Mouse (Mus musculus) ES-E14 (cell line): ENCODE measurements around the gene Pabpc1l. TPM values are rescaled to one million over a fixed set of nuclear protein-coding genes. Genes with fewer than 3 reads are reported as not detected.

ENCODE experiments used
- DNase-seq: peaks from one replicate; pipeline ENCODE4 v3.0.0-alpha.2; 2013; ENCODE audit warnings: low read depth, low spot score
- H3K27ac ChIP-seq: 2 replicates; pipeline ENCODE4 v1.5.1; 2012; ENCODE audit warnings: low read depth, mild to moderate bottlenecking, low read length, moderate library complexity, mixed read lengths; ENCODE audit not compliant: poor library complexity, insufficient read depth, severe bottlenecking
- H3K36me3 ChIP-seq: 2 replicates; pipeline ENCODE4 v1.6.1; 2012; ENCODE audit warnings: mild to moderate bottlenecking, low read length, moderate library complexity, mixed read lengths; ENCODE audit not compliant: control insufficient read depth, poor library complexity, insufficient read depth, severe bottlenecking
- H3K4me1 ChIP-seq, 2 experiments: fragments of 150-350 bp in 1 of 2; sonication (generic) in 1 of 2; 2 replicates each; pipeline ENCODE4 v1.6.1; 2012; ENCODE audit warnings: low read length in 2 of 2, mild to moderate bottlenecking in 1 of 2, mixed read lengths in 1 of 2; ENCODE audit not compliant: control insufficient read depth in 2 of 2, insufficient read depth in 2 of 2, poor library complexity in 1 of 2
- H3K4me3 ChIP-seq, 2 experiments: fragments of 150-350 bp in 1 of 2; sonication (generic) in 1 of 2; 2 replicates each; pipeline ENCODE4 v1.5.1; 2012; ENCODE audit warnings: low read length in 2 of 2, low read depth in 1 of 2, mild to moderate bottlenecking in 1 of 2, mixed read lengths in 1 of 2; ENCODE audit not compliant: insufficient read depth in 1 of 2, poor library complexity in 1 of 2, severe bottlenecking in 1 of 2
- H3K9ac ChIP-seq: 2 replicates; pipeline ENCODE4 v1.6.1; 2012; ENCODE audit warnings: low read depth, mild to moderate bottlenecking, low read length, mixed read lengths; ENCODE audit not compliant: poor library complexity, insufficient read depth, severe bottlenecking
- H3K9me3 ChIP-seq: fragments of 150-350 bp; sonication (generic); 2 replicates; pipeline ENCODE4 v1.6.1; 2012; ENCODE audit warnings: low read depth, mild to moderate bottlenecking, low read length; ENCODE audit not compliant: control insufficient read depth, insufficient read depth
- CHD2 ChIP-seq: IDR thresholded peaks from 2 replicates; pipeline ENCODE4 v1.6.1; 2014; ENCODE audit warnings: mild to moderate bottlenecking, low read depth, low read length, inconsistent platforms
- HCFC1 ChIP-seq: IDR thresholded peaks from 2 replicates; pipeline ENCODE4 v1.6.1; 2012; ENCODE audit warnings: low read length, inconsistent platforms, borderline replicate concordance; ENCODE audit not compliant: insufficient read depth
- MAFK ChIP-seq: IDR thresholded peaks from 2 replicates; pipeline ENCODE4 v1.6.1; 2014; ENCODE audit warnings: mild to moderate bottlenecking, low read depth, low read length, inconsistent platforms; ENCODE audit not compliant: insufficient read depth
- ZC3H11A ChIP-seq: IDR thresholded peaks from 2 replicates; pipeline ENCODE4 v1.6.1; 2012; ENCODE audit warnings: low read depth, mild to moderate bottlenecking, inconsistent platforms, low read length, borderline replicate concordance
- ZNF384 ChIP-seq: IDR thresholded peaks from 2 replicates; pipeline ENCODE4 v1.6.1; 2012; ENCODE audit warnings: low read depth, low read length, inconsistent platforms
- in situ Hi-C, 2 experiments: fragments of 600-800 bp; cut with MboI; formaldehyde crosslinking; loops; one replicate each; pipeline ENCODE4 v1.15.1; 2025; ENCODE audit warnings: low sequenced_read_pairs in 2 of 2, inconsistent platforms in 1 of 2; ENCODE audit not compliant: unreplicated experiment in 2 of 2
- total RNA-seq: library from RNA; depleted of rRNA; stranded (reverse); fragments of 300-350 nt; gene quantifications from 2 replicates; pipeline ENCODE4 v1.2.3, GENCODE M21; 2012

Pabpc1l gene
- total RNA-seq, 1 experiment = not detected

GRCm38 (mm10) chr2:164040949-164041348 lies 15.7 kb downstream of the Pabpc1l start:
- Histone ChIP-seq H3K36me3 (no peaks in the 10 kb centered on the region), H3K4me3 (no peak overlapping the region), H3K4me1 (0 out of 4 replicates have a peak, but pooled peaks cover 0 to 2% of the 10 kb centered on the region in 2 experiments), H3K27ac (no peak overlapping the region), H3K9me3 (no peaks in the 10 kb centered on the region), H3K9ac (no peak overlapping the region)
- no peak for TF ChIP-seq HCFC1
- no peak for TF ChIP-seq CHD2
- no peak for TF ChIP-seq ZNF384
- TF ChIP-seq ZC3H11A = no peak
- TF ChIP-seq MAFK = no peak
- in situ Hi-C loops = no loop called here
- no peak for DNase-seq

GRCm38 (mm10) chr2:164041523-164041922 lies 16.3 kb downstream of the Pabpc1l start:
- Histone ChIP-seq H3K36me3 (no peaks in the 10 kb centered on the region), H3K27ac (no peak overlapping the region), H3K9ac (no peak overlapping the region), H3K9me3 (no peaks in the 10 kb centered on the region), H3K4me3 (no peak overlapping the region), H3K4me1 (0 out of 4 replicates have a peak, but pooled peaks cover 0 to 2% of the 10 kb centered on the region in 2 experiments)
- DNase-seq = no peak
- in situ Hi-C loops = no loop called here
- TF ChIP-seq HCFC1 = no peak
- no peak for TF ChIP-seq ZC3H11A
- TF ChIP-seq MAFK = no peak
- TF ChIP-seq CHD2 = no peak
- no peak for TF ChIP-seq ZNF384

DNA sequence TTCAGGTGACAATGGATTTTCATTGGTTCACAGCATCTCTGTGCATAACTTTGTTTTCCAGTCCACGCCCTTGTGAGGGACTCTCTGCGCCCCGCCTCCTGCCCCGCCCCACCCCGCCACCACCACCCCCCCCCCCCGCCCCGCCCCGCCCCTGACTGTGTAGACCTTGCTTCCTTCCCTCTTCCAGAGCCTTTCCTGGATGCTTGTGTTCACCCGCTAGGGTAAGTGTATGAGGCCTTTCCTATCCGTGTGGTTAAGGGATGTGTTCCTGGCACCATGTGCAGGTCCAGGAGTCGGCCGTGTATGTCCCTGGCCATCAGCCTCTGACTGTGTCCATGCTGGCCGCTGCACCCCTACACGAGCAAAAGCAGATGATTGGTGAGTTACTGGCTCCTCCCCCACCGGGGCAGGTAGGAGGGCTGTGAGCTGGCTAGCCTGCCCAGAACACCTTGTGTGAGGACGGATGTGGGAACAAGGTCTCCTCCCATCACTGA lies 22.0 kb downstream of the Pabpc1l start:
- Histone ChIP-seq H3K9ac (no peak overlapping the region), H3K4me1 (peaks cover 2 to 4% of the 10 kb centered on the region in 2 experiments; a peak in 1 of 4 replicates), H3K4me3 (peak overlapping the region; percentile 59 to 85; a peak in 3 of 4 replicates), H3K27ac (no peak overlapping the region), H3K36me3 (peaks cover under 1% of the 10 kb centered on the region; the same call in 1 of the 2 replicates), H3K9me3 (no peaks in the 10 kb centered on the region)
- in situ Hi-C loops = no loop called here
- TF ChIP-seq CHD2 = no peak
- TF ChIP-seq ZC3H11A = no peak
- no peak for TF ChIP-seq HCFC1
- no peak for TF ChIP-seq ZNF384
- TF ChIP-seq MAFK = no peak
- no peak for DNase-seq

DNA sequence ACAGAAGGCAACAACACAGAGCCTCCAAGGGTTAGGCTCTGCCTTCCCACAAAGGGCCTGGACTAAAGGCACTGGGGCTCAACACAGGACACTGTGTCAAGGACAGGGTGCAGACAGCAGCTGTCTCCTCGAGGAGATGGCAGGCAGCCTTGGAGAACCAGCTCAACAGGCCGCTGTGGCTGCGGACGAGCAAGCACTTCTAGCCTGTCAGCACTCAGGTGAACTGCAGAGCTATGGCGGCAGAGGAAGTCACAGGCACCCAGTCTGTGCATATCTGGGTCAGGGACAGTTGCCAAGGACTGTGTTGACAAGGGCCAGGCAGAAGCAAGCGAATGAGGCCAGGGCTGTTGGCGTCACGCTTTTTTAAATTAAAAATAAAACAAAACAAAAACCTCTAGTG lies 28.5 kb downstream of the Pabpc1l start:
- H3K36me3 ChIP-seq = peaks cover 43% of the 10 kb centered on the region
- no peak for DNase-seq

DNA sequence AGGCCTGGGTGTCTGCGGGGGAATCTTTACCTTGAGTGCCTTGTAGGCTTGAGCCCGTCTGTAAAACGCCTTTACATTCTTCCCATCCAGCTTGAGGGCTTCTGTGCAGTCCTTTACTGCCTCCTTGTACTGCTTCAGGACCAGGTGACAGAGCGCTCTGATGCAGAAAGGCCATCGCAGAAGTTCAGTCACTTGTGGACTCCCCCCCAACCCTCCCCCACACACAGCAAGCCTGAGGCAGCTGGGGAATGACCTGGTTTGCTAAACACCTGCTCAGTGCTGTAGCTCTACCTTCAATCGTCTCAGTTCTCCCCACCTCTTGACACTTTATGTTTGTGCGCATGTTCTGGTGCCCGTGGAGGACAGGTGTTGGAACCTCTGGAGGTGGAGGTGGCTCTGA lies 29.4 kb downstream of the Pabpc1l start:
- Histone ChIP-seq H3K9ac (no peak overlapping the region), H3K4me3 (no peak overlapping the region), H3K27ac (no peak overlapping the region), H3K36me3 (peaks cover 52% of the 10 kb centered on the region), H3K4me1 (0 out of 4 replicates have a peak, but pooled peaks cover 0 to 1% of the 10 kb centered on the region in 2 experiments), H3K9me3 (no peaks in the 10 kb centered on the region)
- in situ Hi-C loops = no loop called here
- TF ChIP-seq CHD2 = no peak
- no peak for TF ChIP-seq MAFK
- no peak for TF ChIP-seq HCFC1
- no peak for TF ChIP-seq ZNF384
- TF ChIP-seq ZC3H11A = no peak
- DNase-seq = no peak

More for the DNA sequence above, 28.5 kb downstream of the Pabpc1l start:
- in situ Hi-C loops = no loop called here
- Histone ChIP-seq H3K9ac (no peak overlapping the region), H3K9me3 (no peaks in the 10 kb centered on the region), H3K4me1 (0 out of 4 replicates have a peak, but pooled peaks cover 0 to 3% of the 10 kb centered on the region in 2 experiments), H3K4me3 (no peak overlapping the region), H3K27ac (no peak overlapping the region)
- TF ChIP-seq MAFK (no peak), CHD2 (no peak), ZNF384 (no peak), HCFC1 (no peak), ZC3H11A (no peak)
